Mouse (Mus musculus) liver (tissue): ENCODE data around the gene Vwa3a.
A peak's percentile ranks its signal among the peaks of the same experiment; 100 is the strongest.
"Not testable (repeated sequence)": the region's sequence is repeated elsewhere in the genome, so short reads cannot be mapped to it uniquely, and the experiment has no call there.

Experiments used
- DNase-seq: peaks from one replicate; pipeline ENCODE4 v3.0.0-alpha.2; 2020; ENCODE audit warnings: mixed read lengths

Gene Vwa3a

DNA sequence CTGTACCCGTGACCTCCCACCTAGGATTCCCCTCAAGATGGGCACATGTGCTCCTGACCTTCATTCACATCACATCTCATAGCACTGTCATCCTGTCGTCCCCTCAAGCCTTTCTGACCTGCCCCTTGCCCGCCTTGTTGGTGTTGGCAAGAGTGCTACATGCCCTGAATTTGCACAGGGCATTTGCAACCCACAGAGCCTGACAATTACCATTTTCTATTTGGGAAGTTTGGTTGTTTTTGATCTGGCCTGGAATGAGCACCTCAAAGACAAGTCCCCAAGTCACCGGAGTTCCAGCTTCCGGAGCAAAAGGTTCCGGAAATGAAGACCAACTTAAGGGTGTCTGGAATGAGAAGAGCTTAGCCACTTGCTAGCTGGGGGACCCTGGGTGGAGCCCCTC lies at the start of gene Vwa3a:
Gene Vwa3a (plus strand): TSS at position 301 of the 400 bp plus-strand sequence.
- no peak for DNase-seq

DNA sequence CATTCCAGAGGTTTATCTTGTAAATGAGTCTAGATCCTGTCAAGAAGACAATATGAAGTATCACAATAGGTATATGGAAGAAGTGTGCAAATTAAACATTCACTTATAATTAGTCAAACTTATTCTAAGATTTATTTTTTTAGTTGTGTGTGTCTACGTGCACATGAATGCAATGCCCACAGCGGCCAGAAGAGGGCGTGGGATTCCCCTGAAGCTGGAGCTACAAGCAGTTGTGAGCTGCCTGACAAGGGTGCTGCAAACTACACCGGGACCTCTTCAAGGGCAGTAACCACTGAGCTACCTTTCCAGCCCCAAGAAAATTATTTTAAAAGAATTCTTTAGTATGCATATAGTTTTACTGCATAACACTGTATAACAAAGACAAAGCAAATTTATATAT lies 48.5 kb upstream of the Vwa3a start:
- peak; percentile 48 for DNase-seq

GRCm38 (mm10) chr7:120693831-120694375 lies 45.2 kb upstream of the Vwa3a start:
- DNase-seq: no peak

DNA sequence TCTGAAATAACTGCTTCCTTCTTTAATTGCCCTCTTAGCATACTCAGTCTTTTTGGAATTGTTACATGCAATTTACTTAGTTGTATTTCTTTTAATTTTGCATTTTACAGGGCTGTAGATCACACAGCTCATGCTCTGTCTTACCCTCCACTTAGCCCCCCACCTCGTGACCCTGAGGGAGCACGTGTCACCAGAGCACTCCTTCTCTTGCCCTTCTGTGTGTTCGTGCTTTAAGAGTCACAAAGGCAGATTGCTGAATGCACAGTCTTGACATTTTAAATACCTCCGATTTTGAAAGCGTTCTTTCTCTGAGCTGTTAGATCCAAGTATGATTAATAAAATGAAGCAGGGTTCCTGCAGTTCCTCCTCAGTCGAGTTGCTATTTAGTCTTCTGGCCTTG lies 43.9 kb upstream of the Vwa3a start:
- no peak for DNase-seq

DNA sequence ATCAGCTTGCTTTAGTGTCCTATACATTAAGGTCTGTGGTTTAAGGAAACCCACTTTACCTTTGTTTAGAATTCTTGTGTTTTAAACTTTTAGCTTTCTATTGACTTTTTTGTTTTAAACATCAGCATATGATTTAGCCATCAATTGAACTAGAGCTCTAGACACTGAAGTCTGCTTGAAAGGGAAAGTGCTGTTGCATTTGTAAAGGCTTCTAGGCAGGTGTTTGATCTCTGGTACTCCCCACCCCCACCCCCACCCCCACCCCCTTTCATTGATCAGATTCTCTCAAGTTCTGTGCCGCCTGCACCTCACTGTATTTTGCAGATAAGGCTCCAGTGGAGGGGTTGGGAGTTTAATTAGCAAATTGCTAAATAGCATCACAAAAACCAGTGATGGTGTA lies 43.5 kb upstream of the Vwa3a start:
- no peak for DNase-seq

GRCm38 (mm10) chr7:120696331-120696730 lies 42.8 kb upstream of the Vwa3a start:
- DNase-seq: no peak

- DNase-seq: no peak
Measured at GRCm38 (mm10) chr7:120699586-120699985, 39.5 kb upstream of the Vwa3a start.

DNA sequence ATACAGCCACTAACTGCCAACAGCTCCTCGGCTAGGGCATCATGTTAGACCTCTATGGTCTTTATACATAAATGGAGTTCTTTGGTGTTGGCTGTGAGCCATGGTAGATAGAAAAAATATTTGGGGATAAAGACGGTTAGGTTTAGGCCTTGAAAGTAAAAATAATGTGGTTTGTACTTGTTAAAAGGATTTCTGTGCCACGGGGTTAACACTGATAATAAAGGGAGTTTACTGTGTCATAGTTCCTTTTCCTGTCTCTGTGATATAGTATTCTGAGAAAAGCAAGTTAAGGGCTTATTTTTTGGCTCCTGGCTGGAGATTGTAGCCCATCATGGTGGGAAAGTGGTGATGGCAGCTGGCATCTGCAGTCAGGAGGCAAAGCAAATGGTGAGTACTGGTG lies 35.2 kb upstream of the Vwa3a start:
- no peak for DNase-seq

DNA sequence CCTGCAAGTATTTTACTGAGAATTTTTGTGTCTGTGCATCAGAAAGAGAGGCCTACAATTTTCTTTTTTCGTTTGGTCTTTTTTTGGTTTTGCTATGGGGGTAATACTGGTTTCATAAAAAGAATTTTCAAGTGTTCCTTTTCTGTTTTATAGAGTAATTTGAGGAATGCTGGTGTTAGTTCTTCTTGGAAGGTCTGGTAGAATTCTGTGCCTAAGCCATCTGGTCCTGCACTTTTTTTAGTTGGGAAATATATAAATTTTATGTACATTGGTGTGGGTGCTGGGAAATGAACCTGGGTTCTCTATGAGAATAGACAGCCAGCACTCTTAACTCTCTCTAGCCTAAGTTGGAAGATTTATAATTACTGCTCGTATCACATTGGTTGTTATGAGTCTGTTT lies 27.0 kb upstream of the Vwa3a start:
- no peak for DNase-seq

- DNase-seq: no peak
Measured at GRCm38 (mm10) chr7:120713225-120713624, 25.9 kb upstream of the Vwa3a start.

DNA sequence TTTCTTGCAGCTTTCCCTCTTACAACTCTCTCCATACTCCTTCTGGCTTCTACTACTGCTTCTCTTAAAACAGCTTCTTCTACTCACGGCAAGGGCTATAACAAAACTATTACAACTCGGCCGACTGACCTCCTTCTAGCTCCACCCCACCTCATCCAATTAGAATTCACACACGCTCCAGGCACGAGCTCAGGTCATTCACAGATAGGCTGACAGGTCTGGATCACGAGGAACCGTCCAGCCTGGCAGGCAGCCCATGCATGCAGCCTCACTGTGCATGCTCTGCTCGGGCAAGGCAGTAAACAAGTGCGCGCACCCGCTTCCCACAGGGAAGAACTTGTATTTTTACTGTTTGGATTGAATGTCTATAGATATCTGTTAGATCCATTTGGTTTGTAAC lies 25.2 kb upstream of the Vwa3a start:
- not testable (repeated sequence) for DNase-seq

DNA sequence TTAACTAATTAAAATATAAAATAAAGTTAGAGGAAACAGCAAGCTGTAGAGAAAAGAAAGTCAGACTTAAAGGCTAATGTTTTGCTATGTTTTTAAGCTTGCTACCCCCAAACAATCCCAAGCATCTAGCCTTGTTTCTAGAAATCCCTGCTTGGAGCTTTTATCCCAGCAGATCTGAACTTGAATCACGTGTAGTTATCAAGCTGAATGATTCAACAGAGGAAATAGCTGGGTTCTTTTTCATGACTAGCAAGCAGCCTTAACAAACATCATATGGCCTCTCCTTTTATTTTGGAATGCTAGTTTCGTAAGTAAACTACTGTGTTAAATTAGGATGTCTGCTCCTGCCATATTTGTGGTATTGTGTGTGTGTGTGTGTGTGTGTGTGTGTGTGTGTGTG lies 21.9 kb upstream of the Vwa3a start:
- no peak for DNase-seq

DNA sequence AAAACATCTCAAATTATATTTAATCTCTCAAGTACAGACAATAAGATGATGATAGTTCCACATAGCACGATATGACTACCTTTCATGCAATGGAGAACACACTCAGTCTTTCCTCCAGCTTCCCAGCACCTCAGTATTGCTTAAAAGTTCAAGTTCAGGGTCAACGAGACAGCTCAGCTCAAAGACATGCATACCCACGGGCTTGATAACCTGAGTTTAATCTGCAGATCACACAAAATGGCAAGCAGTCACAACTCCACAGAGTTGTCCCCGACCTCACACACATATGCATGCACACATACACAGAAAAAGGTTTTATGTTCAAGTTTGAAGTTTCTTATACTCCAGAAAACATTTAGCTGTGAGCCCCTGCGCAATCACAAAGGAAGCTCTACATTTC lies 18.1 kb upstream of the Vwa3a start:
- no peak for DNase-seq

DNA sequence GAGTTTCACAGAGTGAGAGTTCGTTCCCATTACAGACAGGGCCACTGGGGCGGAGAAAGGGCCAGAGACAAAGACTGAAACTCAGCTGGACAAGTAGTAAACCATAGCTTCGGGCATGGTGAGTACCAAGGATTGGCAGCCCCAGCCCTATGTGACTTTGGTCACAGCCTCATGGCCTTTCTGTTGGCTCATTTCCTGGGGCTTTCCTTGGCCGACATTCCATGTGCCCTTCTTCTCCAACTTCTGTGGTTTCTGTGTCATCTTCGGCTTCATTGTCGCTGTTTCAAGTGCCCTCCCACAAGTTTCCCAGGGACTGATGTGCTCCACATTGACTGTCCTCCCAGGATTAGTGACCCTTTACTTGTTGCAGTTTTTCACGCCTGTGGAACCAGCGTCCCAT lies 17.7 kb upstream of the Vwa3a start:
- DNase-seq: no peak

DNA sequence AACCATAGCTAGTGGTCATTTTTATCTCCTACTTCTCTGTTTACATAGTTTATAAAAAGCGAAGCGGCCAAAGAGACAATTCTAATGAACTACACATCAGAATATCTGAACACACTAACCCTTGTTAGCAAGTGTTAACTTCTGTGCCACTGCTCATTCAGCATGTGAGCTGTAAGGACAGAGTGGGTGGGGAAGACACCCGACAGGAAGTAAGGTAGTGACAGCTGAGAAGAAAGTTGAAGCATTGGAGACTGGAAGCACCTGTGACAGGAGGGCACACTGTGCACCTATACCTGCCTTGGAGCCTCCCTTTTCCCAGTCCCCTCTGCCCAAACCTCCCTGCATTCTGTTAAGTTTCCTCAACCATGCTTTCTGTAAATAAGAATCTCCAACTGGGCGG lies 17.1 kb upstream of the Vwa3a start:
- DNase-seq: no peak

GRCm38 (mm10) chr7:120722839-120723278 lies 16.3 kb upstream of the Vwa3a start:
- no peak for DNase-seq

DNA sequence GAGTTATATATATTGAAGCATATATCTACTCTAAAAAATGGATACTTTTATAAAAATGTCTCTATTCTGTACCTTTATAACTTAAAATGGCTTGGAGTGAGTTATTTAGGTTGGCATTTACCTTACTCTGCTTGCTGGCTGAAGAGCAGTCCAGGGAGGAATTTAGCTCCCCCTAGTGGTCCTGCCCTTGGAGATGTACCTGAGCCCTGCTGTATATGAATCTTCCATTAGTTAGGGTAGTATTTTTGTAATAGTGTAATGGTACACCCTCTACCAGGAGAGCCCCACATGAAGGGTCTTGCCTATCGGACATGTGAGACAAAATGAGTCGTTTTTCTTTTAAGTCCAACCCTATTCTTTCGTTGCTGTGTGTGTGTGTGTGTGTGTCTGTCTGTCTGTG lies 11.5 kb upstream of the Vwa3a start:
- DNase-seq: peak; percentile 59

GRCm38 (mm10) chr7:120729635-120730034 lies 9.5 kb upstream of the Vwa3a start:
- peak; percentile 41 for DNase-seq

- DNase-seq: no peak
Measured at GRCm38 (mm10) chr7:120732906-120733305, 6.2 kb upstream of the Vwa3a start.

DNA sequence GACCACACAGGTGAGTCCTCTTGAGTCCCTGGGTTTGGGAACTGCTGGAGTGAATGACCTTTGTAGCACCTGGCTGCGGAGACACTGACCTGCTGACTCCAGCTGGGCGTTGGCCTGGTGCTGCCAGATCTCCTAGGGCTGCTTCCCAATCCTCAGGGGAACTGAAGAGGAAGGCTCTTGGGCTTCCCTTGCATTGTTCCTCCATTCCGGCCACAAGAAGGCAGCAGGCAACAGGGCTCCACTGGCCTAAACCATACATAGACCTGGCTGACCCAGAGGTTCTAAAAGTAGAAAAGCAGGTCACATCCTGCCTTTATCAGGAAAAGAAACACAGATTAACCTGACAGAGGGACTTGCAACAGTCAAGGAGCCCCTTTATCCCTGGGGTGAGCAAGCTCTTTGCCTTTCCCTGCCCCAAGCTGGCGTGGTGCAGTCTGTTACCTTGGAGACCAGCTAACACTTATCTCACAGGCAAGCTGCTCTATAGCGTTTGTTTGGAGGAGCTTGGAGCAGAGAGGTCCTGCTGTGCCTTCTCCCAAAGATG lies 512 bp downstream of the Vwa3a start:
- DNase-seq: no peak

GRCm38 (mm10) chr7:120743366-120744351 lies 4.5 kb downstream of the Vwa3a start:
- DNase-seq: no peak

GRCm38 (mm10) chr7:120744606-120745005 lies 5.5 kb downstream of the Vwa3a start:
- no peak for DNase-seq

- no peak for DNase-seq
Measured at GRCm38 (mm10) chr7:120746029-120746428, 6.9 kb downstream of the Vwa3a start.

DNA sequence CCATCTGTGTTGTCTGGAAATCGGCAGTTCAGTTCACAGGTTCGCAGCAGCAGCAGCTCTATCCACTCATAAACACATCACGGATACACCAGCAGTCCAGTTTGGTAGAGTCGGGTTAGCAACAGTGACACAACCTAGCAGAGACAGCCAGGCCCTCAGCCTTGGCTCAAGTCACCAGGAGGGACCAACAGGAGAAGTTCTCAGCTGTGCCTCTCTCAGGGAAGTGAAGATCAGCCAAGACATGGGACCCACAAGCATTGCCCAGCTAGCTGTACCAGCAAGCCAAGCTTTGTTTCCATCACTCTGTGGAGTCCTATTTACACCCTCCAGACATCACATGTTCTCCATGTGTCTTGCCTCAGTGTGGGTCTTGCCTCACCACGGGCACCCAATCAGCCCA lies 7.7 kb downstream of the Vwa3a start:
- DNase-seq: no peak
